Mouse (Mus musculus) CD4-positive, CD25-positive, alpha-beta regulatory T cell, adult 4 months (primary cell): Measurements from ENCODE around the gene Arfgef2. TPM values are rescaled to one million over a fixed set of nuclear protein-coding genes. Genes with fewer than 3 reads are reported as not detected.

ENCODE experiments used
- ATAC-seq: one replicate; pipeline ENCODE4 v1.8.0; 2017
- polyA plus RNA-seq, 2 experiments: library from polyadenylated mRNA; unstranded; fragments of 100-300 nt; shearing (Covaris generic); gene quantifications; one replicate each; pipeline ENCODE4 v1.2.1; 2017

Gene Arfgef2
- polyA plus RNA-seq, 2 experiments from 2014 or later, result 3.4 to 4.3 TPM

DNA sequence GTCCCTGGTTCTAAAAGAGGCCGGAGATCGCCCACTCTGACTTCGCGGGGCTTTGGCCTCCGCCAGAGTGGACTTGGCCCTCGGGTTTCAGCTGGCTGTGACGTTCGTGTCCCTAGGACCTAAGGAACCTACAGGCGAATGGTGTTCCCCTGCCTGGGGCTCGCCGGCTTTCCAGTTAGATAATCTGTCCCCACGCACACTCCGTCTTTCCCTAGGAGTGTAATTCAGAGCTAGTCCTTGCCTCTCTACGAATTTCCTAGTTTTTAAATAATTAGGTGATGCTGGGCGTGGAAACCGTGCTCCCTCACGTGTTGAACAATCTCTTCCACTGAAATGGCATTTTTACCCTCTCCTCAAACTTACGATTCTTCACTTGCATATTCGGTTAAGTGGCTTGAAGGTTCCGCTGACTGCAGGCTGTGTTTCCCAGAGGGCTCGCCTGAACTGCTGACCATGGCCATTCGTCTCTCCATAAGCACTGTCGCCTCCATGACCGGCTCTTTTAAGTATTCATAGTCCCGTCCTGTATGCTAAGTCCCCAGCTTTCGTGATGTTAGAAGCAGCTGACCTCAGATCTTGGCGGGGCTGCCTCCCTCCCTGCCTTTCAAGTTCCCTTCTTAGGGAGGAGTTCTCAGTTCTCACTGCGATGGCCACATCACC lies 101.3 kb downstream of the Arfgef2 start:
- peak; percentile 16 for ATAC-seq

GRCm38 (mm10) chr2:166909729-166910128 lies 104.3 kb downstream of the Arfgef2 start:
- ATAC-seq, result no peak

DNA sequence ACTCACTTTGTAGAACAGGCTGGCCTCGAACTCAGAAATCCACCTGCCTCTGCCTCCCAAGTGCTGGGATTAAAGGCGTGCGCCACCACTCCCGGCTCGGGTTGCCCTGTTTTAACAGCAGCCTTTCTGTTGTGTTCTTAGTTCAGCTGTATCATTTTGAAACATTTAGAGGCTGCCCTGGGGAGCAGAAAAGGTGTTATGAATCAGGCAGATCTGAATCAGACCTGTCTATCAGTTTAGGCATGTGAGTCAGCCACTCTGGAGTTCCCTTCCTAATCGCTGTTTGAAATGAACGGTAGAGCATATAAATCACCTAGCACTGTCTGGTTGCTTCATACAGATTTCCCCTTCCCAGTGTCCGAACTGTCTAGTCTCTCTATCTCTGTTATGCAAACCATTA lies 105.1 kb downstream of the Arfgef2 start:
- no peak for ATAC-seq

GRCm38 (mm10) chr2:166923971-166924370 lies 118.6 kb downstream of the Arfgef2 start:
- no peak for ATAC-seq

DNA sequence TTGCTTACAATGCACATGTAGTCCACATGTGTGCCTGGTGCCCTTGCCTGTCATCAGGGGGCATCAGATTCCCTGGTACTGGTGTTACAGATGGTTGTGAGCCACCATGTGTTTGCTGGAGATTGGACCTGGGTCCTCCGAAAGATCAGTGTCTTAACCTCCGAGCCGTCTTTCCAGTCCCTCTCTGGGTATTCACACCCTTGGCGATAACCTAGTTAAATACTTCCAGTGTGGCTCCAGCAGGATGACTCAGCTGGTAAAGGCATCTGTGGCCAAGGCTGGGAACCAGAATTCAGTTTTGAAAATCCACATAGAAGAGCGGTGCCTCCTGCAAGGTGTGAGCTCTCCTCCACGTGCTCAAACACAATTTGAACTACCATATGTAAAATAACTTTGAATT lies 128.6 kb downstream of the Arfgef2 start:
- ATAC-seq, result no peak

GRCm38 (mm10) chr2:166934416-166934815 lies 129.0 kb downstream of the Arfgef2 start:
- no peak for ATAC-seq

GRCm38 (mm10) chr2:166935582-166935981 lies 130.2 kb downstream of the Arfgef2 start:
- no peak for ATAC-seq

DNA sequence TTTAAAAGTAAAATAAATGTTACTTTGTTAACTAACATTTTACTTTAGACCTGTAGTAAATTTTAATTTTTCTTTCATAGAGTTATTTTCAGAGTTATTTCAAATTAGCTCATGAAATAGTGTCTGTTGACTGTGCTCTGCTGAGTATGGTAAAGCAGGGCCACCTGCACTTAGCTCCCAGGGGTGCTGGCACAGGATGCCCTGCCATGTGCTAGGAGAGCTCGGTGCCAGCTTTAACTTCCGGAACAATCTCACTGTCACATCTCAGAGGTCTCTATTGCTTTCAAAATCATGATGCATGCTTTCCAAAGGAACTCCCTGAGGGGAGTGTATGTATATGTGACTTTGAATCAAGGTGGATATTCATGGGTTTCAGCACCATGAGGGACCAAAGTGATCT lies 130.8 kb downstream of the Arfgef2 start:
- no peak for ATAC-seq

DNA sequence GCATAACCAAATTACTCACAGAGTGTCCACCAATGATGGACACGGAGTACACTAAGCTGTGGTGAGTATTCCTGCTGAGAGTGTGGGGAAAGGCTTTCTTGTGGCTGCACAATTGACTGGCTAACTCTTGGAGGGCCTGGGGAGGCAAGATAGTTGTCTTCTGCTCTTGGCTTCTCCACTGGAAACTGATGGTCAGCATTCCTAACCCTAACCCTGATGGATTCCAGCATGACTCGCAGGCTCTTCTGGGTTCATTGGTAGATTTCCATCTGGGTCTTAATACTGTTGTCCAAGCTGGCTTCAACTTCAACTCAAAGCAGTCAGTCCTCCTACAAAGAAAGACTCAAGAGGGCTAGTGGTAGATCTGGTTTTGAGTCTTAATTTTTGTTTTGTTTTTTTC lies 137.8 kb downstream of the Arfgef2 start:
- ATAC-seq, result no peak

GRCm38 (mm10) chr2:166944346-166944745 lies 139.0 kb downstream of the Arfgef2 start:
- no peak for ATAC-seq

DNA sequence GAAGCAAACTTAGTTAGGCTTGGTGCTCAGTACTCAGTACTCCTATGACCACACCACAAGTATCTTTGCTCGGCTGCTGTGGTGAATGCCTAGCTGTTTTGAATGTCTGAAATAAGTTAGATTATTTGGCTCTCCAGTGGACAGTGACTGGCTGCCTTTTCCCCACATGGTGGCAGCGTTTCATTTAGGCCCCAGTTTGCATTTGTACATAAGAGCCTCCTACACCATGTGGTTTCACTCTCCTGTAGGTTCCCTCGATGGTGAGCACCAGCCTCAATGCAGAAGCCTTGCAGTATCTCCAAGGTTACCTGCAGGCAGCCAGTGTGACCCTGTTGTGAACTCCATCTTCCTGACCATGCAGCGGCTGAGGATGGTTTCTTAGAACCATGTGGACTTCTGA lies 140.1 kb downstream of the Arfgef2 start:
- peak; percentile 29 for ATAC-seq

Other genes starting within 250 kb of the Arfgef2 start
- 10 to 100 TPM; 25.0 to 25.2 TPM for gene Prex1, start 91.8 kb upstream of the Arfgef2 start, polyA plus RNA-seq
- under 1 TPM; 0.14 to 0.24 TPM for gene Trp53rkb, start 13.1 kb upstream of the Arfgef2 start, polyA plus RNA-seq
- 10 to 100 TPM; 59.7 to 62.8 TPM for gene Cse1l, start 100.5 kb downstream of the Arfgef2 start, polyA plus RNA-seq
- gene Stau1, start 190.7 kb downstream of the Arfgef2 start, polyA plus RNA-seq, result 10 to 100 TPM; 48.2 to 69.3 TPM
- gene Ddx27, start 209.6 kb downstream of the Arfgef2 start, polyA plus RNA-seq, result 10 to 100 TPM; 33.4 to 61.0 TPM